Mouse (Mus musculus) layer of hippocampus, adult 11-12 months (tissue): Measurements from ENCODE around the gene Gm4981.
"Not testable (repeated sequence)": the region's sequence is repeated elsewhere in the genome, so short reads cannot be mapped to it uniquely, and the experiment has no call there.

Experiments
- DNase-seq: peaks from one replicate; pipeline ENCODE4 v3.0.0; 2022; ENCODE audit warnings: low spot score

Gene Gm4981

DNA sequence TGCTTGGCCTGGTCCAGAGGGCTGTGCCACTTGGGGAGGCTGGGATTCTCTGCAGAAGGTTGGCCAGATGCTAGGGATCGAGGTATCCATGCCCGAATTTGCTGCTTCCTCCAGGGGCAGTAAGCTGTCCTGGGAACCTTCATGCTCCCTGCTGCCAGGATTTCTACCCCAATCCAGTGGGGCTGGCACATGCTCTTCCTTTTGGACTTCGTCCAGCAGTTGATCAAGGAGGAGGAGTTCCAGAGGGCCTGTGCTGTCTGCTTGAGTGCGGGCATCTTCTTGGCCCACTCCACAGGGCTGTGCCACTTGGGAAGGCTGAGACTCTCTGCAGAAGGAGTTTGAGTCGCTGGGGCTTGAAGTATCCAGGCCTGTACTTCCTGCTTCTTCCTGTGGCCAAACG lies 13.3 kb downstream of the Gm4981 start:
- not testable (repeated sequence) for DNase-seq

DNA sequence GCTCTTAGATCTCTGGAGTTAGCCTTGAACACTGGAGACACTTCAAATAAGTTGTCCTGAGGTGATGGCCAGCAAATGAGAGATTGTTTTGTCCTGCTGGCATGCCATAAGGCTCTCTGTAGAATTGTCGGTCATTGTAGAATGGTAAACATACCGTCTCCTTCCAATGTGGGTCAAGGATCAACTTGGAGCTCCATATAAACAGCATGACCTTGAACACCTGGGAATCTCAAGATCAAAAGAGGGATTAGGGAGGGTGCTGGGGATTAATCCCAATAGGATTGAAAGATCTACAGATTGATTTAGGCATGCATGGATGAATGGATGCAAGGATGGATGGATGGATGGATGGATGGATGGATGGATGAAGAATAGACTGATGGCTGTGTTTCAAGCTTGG lies 14.9 kb downstream of the Gm4981 start:
- DNase-seq, result not testable (repeated sequence)

DNA sequence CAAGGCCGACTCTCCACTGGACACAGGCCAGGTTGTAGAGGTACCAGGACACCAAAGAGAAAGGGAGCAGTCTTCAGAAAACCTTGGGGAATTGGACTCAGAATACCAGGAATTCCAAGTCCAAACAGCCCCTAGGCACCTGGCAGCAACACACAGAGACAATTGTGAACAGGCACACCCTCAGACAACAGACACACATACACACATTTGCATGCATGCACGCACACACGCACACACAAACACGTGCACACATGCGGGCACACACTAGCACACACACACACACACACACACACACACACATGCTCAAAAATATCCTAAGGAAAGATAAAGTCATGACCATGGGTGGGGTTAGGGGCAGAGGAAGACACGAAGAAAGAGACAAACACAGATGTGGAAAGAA lies 15.8 kb downstream of the Gm4981 start:
- DNase-seq, result no peak

DNA sequence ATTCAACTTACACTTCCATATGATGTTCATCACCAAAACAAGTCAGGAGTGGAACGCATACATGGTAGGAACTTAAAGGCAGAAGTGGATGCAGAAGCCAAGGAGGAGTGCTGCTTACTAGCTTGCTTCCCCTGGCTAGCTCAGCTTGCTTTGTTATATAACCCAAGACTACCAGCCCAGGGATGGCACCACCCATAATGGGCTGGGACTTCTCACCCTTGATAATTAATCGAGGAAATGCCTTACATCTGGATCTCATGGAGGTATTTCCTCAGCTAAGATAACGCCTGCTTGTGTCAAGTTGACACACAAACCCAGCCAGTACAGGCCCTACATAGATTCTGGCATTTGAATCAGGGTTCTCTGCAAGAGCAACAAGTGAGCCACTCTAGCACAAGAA lies 19.1 kb downstream of the Gm4981 start:
- no peak for DNase-seq

DNA sequence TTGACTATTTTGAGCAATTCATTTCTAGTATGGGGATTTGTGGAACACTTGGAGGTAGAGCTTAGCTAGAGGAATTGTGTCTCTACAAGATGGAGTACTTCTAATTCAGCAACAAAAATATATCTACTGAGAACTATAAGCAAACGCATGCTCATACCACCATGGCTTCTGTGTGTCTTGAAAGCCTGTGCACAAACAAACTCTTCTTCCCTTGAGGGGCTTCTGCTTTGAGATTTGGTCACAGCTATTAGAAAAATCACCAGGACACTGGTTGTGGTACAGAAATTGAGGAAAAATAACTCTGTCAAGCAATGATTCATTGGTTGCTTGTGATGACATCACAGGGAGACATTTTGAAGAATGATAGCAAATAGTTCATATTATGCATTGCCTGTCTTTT lies 21.1 kb downstream of the Gm4981 start:
- no peak for DNase-seq

DNA sequence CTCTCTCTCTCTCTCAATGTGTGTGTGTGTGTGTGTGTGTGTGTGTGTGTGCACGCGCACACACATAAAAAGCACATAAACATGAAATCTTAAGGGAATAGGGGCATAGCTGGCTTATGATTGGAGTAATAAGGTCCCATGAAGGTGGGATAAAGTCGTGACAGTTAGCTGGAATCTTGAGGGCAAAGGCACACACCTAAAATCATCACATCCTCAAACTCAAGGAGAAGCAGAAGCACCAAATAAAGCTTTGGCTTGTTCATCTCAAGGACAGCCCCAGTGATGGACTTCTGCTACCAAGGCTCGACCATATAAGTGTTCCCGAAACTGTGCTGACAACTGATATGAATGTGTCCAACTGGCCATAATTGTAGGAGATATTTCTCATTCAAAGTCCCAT lies 21.6 kb downstream of the Gm4981 start:
- DNase-seq, result no peak

DNA sequence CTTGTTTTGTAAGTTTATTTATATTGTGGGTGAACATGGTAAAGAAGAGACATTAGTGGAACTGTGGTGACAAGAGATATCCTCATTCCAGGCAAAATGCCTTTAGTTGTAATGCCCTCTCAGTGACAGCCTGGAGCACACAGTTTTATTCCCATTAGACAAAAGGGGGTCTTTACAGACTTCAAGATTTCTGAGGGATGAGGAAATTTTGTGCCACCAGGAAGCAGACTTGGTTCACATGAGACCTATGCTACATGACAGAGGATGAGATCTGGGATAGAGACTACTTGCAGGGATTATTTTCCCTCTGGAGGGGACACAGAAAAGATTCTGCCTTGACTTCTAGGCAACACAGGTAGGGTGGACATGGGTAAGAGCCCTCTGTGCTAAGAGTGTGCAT lies 22.0 kb downstream of the Gm4981 start:
- no peak for DNase-seq

DNA sequence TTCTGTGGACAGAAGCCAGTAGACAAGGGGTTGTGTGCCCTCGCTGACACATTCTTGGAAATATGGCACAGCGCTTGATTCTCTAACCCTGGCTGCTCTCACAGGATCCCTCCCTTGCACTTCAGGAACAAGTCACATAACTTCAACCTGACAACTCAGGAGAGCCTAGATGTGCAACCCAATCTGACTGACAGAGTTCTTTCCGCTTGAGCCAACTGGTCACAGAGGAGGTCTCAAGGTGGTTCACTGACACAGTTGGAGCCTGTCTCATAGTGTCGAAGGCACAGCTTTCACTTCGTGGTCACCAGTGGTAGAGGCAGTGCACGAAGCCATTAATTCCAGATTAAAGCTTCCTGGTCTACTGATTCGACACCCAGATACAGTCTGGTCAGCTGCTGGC lies 24.3 kb downstream of the Gm4981 start:
- DNase-seq, result no peak

DNA sequence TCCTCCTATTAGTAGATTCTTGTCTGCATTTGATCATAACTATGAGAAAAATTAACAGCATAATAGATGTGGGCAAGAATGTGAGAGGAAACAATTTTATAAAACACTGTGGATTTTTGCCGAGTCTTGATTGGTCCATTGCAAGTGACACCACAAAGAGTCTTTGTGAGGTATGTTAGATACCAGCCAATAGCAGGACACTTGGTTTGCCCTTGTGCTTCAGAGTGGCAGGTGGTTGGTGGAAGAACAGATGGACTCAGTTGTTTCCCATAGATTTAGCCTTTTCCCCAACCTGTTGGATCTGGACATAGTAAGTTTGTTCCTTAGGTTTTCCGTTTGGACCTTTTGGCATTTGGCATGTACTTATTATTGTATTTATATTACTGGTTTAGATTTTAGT lies 25.3 kb downstream of the Gm4981 start:
- DNase-seq, result no peak

DNA sequence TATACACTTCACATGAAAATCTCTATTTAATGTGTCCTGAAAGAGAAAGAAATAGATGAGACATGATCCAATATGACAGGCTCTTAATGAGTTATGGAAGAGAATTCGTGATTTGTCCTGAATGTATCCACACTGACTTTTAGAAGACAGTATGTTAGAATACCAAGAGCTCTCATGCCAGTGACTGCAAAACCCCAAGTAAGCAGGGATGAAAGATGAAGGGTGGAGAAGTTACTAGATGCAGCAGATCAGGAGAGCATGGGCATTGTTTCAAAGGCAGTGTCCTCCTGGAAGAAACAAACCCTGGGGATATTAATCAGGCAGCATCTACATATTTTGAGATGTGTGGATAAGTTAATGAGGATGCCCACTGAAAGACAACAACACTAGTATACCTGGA lies 26.0 kb downstream of the Gm4981 start:
- DNase-seq, result no peak

DNA sequence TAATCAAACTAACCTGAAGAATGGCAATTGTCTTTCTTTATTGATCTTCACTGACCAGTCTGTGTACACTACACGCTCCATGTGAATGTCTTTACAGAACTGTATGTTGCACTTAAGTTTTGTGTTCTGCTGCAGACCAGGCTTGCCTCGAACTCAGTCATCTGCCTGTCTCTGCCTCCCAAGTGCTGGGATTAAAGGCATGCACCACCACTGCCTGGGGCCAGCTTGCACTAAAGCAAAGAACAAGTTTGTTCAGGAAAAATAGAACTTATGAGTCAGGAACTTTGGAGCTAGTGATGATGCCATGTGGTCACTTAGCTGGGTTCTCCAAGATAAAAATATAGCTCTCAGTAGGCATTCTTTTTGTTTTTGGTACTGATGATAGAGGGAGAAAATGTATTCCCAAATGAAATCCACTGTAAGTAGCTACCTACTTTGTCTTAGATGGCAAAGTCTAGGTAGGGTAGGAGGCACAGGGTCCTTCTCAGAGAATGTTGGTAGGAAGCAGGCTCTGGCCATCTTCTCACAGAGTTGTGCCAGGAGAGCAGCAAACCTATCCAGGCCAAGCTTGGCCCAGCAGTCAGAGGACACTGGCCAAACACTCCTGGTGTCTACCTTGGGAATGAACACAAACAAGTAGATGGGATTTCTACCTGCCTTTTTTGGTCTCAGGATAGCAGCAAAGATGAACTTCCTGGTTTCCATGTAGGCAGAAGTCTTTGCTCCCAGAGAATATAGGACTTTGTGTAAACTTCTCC lies 26.6 kb downstream of the Gm4981 start:
- DNase-seq, result no peak

DNA sequence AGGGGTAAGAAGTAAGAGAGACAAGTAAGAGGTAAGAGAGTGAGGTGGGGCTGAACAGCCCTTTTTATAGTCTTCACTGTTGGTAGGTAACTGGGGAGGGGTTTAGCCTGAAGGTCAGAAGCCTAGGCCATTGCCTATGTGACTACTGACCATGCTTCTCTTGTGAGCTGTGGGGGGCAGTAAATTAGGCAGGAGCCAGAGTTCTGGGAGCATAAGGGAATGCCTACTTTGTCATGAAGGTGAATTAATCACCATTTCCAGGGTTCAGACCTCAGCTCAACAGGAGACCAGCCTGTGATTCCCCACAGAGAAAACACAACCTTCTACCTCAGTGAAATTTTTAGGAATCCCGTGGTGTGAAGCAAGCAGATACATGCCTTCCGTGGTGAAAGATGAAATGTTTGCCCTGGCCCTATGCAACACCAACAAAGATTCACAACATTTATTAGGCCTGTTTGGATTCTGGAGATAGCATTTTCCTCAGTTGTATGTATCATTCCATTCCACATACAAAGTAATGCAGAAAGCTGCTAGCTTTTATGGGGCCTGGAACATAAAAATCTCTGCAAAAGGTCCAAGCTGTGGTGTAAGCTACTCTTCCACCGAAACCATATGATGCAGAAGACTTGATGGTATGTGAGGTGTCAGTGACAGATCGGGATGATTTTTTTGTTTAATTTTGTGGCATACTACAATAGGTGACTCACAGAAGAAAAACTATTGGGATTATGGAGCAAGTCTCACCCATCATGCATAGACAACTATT lies 29.7 kb downstream of the Gm4981 start:
- no peak for DNase-seq

DNA sequence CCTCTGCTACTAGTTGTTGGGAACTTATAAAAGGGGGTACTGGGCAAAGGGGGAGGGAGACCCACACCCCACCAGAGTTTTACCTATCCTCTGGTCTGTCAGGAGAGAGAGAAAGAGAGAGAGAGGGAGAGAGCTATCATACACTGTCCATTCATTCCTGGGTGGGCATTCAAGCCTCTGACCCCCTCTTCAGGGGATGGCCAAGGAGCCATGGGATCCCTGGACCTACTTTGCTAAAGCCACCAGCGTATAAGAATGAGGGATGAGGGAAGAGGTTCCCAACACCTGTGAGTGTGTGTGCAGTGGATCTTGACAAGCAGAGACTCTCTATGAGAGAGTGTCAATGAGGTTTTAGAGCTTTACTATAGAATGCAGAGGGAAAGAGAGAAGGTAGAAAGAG lies 30.5 kb downstream of the Gm4981 start:
- no peak for DNase-seq
